Mouse (Mus musculus): ENCODE measurements around the gene Ano6.
A peak's percentile ranks its signal among the peaks of the same experiment; 100 is the strongest.

Ano6 gene

GRCm38 (mm10) chr15:95858876-95859655 is 68.4 kb downstream of the Ano6 start:
- DNase-seq = no peak

DNA sequence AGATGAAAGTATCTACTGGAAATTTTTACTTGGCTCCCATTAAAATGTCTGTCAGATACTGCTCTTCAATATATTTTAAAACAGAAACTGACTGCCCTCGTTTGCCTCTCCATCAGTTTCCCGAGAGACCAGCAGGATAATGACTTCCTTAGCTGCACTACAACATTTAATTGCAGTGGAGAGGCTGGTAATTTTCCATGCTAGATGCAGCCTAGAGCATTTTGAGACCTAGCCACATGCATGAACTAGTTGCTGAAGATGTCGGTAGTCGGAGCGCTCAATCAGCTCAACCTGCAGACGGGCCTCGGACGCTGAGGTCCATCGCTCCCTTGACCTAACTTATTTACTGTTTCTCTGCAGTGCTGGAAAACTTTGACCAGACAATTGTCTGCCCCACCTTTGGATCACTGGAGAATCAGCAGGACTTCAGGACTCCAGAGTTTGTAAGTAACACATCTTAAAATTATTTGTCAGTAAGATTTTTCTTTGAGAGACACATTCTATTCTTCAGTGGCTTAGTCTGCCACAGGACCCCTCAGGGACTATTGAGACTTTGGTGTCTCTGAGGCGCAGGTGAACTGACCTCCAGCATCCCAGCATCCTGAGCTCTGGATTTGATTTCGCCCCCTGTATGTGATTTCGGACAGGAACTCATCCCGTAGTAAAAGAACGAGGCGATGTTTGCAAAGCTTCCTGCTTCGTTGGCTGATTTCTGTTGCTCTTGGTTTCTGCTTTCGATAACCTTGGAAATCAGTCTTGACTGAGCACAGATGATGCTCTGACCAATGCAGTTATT is 73.4 kb downstream of the Ano6 start:
- no peak for DNase-seq

- no peak for DNase-seq
These were observed 74.9 kb downstream of the Ano6 start for GRCm38 (mm10) chr15:95865311-95866100.

DNA sequence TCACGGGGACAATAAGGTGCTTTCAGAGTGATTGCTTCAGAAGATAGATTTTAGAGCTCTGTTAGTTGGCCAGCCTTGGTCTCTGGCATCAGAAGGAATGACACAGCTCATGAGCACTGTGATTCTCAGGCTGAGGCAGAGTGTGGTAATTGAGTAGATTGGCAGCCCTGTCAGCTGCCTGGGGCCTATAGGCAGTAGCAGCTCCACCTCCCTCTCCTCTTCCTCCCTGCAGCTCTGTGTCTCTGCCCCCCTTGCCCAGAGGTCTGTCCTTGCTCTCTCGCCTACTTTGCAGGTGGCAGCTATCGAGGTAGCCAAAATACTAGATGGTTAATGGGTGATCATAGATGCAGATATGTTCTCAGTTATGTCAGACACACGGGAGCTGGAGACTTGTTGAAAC is 77.5 kb downstream of the Ano6 start:
- DNase-seq = no peak

DNA sequence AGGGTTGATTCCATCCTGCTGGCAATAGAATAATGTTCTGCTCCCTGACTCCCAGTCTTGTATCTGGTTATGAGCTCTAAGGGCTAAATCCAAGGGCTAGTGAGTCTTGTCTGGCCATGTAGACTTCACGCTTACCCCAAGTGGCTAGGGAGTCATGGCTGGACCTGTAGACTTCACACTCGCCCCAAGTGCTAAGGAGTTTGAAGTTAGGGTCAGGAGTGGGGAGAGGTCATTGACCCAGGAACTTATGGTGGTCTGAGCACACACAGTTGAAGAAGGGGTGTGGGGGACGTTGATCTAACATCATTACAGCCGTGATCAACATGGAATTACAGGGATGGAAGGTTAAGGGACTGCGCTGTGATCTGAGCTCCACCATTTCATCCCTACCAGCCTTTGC is 79.0 kb downstream of the Ano6 start:
- DNase-seq = no peak

DNA sequence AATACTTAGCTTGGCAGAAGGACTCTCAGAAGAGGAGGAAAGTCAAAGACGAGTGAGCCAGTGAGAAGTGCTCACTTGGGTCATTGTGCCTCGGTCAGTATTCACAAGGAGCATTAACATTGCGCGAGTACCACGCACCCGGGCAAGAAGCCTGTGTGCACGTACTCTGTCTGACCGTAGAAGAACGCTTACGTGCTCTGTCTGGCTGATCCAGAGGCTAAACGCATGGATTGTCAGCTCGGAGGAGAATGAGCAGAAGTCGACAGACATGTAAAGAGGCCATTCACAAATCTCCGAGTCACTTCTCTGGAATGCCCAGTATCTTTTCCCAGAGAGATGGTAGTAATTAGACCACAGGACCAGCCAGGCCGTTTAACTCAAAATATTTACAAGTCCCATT is 81.0 kb downstream of the Ano6 start:
- no peak for DNase-seq

- no peak for DNase-seq
These were observed 81.8 kb downstream of the Ano6 start for GRCm38 (mm10) chr15:95872447-95872846.

DNA sequence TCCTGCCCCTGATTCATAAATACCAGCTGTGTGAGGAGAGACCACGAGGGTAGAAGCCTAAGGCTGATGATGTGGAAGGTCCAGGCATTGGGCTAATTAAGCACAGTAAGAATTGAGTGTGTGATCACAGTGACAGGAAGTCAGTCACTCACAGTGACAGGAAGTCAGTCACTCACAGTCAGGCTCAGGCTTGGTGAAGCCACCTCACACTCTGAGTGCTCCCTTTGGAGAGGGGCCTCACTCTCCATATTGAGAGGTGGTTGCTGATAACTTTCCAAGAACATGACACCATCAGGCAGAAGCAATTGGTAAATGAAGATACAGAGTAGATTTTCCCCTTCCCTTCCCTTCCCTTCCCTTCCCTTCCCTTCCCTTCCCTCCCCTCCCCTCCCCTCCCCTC is 82.6 kb downstream of the Ano6 start:
- no peak for DNase-seq

DNA sequence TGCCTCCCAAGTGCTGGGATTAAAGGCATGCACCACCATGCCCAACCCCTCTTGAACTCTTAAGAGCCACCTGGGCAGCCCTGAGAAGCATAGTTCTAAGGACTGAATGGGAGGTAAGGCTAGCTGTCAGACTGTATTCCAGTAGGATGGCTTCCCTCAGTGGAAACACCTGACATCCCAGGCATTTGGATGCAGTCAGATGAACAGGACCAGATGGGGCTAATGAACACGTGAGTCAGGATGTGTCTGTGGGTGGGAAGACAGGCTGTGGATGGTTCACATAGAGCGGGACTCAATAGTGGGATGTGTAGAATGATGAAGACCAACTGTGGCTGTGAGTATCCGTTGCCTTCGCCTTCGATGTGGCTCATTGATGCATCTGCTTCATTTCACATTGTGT is 83.6 kb downstream of the Ano6 start:
- no peak for DNase-seq

DNA sequence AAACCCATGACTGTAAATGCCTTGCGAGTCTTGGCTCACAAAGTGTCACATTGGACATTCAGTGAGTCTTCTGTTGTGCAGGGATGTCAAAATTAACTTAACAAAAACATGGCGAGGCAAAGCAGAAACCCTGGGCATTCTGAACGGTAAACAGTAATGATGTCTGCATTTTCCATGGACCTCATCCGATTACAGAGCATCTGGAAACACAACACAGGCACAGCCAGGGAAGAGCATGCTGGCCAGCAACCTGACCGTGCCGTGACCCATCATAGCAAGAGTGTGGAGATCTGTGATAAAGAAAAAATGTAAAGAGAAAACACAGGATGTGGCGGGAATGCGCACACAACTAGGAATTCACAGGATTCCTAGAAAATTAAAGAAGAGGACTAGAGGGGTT is 84.1 kb downstream of the Ano6 start:
- no peak for DNase-seq

DNA sequence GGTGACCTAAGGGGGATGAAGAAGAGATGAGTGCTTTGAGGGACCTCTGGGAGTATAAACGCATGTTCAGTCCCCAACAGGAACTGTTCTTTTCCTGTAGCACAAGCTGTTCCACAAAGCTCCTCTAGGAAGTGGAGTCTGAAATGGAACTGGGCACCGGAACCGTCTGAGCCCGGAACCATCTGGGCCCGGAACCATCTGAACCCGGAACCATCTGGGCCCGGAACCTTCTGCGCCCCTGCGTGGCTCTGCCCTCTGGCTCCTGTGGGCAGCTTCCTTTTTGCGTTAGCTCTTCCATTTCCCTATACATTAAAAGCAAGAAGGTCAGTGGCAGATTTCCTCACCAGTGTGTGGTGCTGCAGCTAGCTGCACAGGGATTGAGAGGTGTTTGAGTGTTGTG is 85.3 kb downstream of the Ano6 start:
- DNase-seq = no peak

DNA sequence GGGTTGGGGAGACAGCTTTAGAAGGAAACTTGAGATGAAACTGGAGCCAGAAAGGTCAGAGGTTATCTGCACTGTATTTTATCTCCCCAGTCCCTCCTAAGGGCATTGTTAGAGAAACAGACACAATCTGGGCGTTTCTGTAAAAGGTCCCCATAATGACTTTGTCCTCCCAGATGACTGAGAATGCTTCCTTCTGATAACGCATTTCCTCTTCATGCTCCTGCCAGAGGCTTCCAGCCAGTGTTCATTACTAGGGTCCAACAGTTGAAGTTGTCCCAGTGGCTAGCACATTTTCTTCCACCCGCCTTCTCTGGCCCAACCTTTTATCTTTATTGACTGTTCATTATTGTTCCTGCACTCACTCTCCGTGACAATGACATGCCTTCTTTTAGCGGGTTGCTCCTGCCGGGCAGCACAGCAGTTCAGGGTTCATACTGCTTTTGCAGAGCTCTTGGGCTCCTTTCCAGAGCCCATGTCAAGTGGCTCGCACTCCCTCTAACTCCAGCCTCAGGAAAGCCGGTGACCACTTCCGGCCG is 90.0 kb downstream of the Ano6 start:
- DNase-seq = no peak

DNA sequence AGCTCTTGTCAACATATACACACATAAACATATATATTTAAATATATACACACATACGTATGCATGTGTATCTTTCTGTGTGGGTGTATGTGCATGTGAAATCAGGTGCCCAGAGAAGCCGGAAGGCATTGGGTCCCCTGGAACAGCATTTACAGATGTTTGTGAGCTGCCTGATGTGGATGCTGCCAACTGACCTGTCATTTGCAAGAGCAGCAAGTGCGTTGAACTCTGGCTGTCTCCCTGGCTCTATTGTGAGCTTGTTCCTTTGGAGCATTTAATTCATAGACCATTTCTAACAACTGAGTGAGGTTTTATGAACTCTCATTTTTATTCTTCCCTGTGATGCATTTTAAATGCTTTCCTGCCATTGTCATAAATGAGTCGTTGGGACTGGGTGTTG is 91.8 kb downstream of the Ano6 start:
- DNase-seq = no peak

DNA sequence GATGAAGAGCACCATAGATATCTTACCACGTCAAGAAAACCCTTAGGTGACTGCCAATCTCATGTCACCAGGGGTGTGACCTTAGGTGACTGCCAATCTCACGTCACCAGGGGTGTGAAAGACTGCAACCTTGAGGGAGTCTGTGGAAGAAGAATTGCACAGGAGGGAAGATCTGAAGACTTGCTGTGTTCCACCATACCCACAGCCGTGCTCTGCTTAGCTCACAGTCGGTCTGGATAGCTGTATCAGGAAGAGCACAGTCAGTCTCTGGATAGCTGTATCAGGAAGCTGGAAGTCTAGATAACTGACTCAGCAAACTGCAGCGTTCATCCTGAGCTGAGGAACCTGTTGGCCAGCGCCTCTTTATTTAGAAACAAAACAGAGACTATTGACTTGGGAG is 92.9 kb downstream of the Ano6 start:
- no peak for DNase-seq

- DNase-seq = no peak
These were observed 94.3 kb downstream of the Ano6 start for GRCm38 (mm10) chr15:95884658-95885620.

GRCm38 (mm10) chr15:95885953-95886820 is 95.5 kb downstream of the Ano6 start:
- DNase-seq = no peak

- DNase-seq = no peak
These were observed 96.7 kb downstream of the Ano6 start for GRCm38 (mm10) chr15:95887365-95887764.

DNA sequence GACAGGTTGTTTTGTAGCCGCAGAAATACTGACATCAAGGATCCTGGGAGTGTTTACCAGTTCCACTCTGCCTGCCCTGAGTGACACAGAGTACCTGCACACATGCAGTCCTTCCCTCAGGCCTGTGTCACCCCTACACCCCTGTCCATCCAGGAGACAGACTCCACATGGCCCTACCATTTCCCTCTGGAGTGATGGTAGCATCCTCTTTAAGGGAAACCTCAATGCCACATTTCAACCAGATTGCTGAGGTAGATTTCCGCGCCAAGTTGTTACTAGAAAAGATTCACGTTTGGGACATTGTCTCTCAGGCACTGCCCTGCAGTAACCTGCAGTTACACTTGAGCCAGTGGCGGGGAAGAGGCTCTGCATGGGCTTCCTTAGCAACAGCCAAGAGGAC is 97.9 kb downstream of the Ano6 start:
- DNase-seq = no peak

DNA sequence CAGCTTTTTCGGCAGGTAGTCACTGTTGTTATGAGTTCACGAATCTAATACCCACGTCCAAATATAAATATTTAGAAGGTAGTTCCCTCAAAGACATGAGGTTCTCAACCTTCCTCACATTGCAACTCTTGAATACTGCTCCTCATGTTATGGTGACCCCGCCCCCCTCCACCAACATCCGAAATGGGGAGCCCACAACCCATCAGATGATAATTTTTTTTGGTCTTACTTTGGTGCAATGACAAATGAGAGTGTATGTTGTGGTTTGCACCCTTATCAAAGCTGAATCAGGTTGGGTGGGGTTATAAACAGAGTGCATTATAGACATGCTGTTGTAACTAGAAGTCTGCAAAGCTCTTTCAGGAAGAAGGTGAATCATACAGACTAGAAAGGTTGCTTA is 99.7 kb downstream of the Ano6 start:
- peak; percentile 52 for DNase-seq

DNA sequence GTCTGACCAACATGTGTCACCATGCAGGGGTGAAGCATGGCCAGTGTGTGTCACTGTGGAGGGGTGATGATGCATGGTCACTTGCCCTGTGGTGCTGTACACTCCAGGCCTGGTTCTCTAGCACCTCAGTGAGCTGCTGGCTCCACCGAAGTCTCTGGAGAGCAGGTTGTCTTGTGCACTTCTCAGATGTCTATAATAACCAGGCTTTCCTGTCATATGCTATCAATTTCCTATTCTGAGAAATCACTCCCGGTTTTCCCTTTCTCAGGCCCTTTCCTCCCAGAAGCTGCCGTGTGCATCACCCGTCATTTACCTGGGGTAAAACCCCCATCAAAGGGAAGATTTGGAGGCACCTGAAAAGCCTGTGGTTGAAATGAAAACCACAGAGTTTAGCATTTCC is 101.5 kb downstream of the Ano6 start:
- no peak for DNase-seq

GRCm38 (mm10) chr15:95892929-95893328 is 102.3 kb downstream of the Ano6 start:
- DNase-seq = no peak
